Mouse (Mus musculus) ES-Bruce4 (cell line): ENCODE data around the gene Thbs2.

Source experiments
- CTCF ChIP-seq: IDR thresholded peaks from one replicate; pipeline ENCODE4 v1.8.1; 2011; ENCODE audit warnings: low read depth, low read length
- EP300 ChIP-seq: IDR thresholded peaks from 2 replicates; pipeline ENCODE4 v1.6.1; 2011; ENCODE audit warnings: low read depth, low read length; ENCODE audit not compliant: insufficient read depth
- POLR2A ChIP-seq: IDR thresholded peaks from one replicate; pipeline ENCODE4 v1.8.1; 2011; ENCODE audit warnings: low read length; ENCODE audit not compliant: insufficient read depth

DNA sequence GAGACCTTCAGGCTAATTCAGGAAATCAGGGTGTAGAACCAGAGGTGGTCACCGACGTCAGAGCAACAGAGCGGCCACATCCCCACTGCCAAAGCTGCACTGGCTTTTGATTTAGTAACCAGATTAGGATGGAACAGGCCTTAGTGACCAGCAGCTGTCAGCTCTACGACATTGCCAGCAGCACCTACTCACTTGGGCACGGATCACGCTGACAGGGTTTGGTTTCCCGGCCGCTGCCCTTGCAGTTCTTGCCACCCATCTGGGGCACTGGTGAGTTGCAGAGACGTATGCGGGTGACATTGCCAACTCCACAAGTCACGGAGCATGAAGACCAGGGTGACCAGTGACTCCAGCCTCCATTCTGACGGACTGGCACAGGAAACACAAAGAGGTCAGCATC, 13.0 kb downstream of the Thbs2 start:
- TF ChIP-seq CTCF (no peak), EP300 (no peak), POLR2A (no peak)
